Mouse (Mus musculus): Measurements from ENCODE around the gene Ikbke.

GRCm38 (mm10) chr1:131296726-131297125 is 17.3 kb upstream of the Ikbke start:
- no peak for TF ChIP-seq CTCF (IDR thresholded peaks at IDR 0.05; ENCODE audit: borderline replicate concordance, control insufficient read depth, extremely low read depth, insufficient read depth, low read length, poor library complexity)
- TF ChIP-seq POLR2A (IDR thresholded peaks at IDR 0.05; ENCODE audit: control insufficient read depth, extremely low read depth, insufficient read depth, low read length, poor library complexity), result no peak
